Mouse (Mus musculus): ENCODE results near the gene Vmn1r2. TPM values are rescaled to one million over a fixed set of nuclear protein-coding genes. Genes with fewer than 3 reads are reported as not detected.
"Not testable (repeated sequence)": the region's sequence is repeated elsewhere in the genome, so short reads cannot be mapped to it uniquely, and the experiment has no call there.

The Vmn1r2 gene
- polyA plus RNA-seq, 1 experiment from 2014 or later = not detected

GRCm38 (mm10) chr4:3185258-3185657 lies 18.1 kb downstream of the Vmn1r2 start, which contains the start of gene Vmn1r3:
Gene Vmn1r3, minus strand, starts transcription at chr4:3185358.
- not testable (repeated sequence) for H3K27ac ChIP-seq (replicated peaks); H3K4me2 ChIP-seq (replicated peaks; ENCODE audit: low read depth); H3K4me1 ChIP-seq (replicated peaks; ENCODE audit: control insufficient read depth, insufficient read depth); H3K36me3 ChIP-seq (ENCODE audit: control insufficient read depth, insufficient read depth, low read length); H3K9ac ChIP-seq (ENCODE audit: low read length); H3K9me3 ChIP-seq (ENCODE audit: control insufficient read depth, low read length); H3K4me3 ChIP-seq (ENCODE audit: low read depth, low read length); DNase-seq (ENCODE audit: low spot score); H3K27me3 ChIP-seq (ENCODE audit: control insufficient read depth, insufficient read depth, low read length); ATAC-seq (ENCODE audit: low FRiP score, low TSS enrichment)
- WGBS = 79% methylated on average over 1 of the region's 1 CpGs

GRCm38 (mm10) chr4:3209643-3210217 lies 42.6 kb downstream of the Vmn1r2 start:
- WGBS = 33% methylated on average over 1 of the region's 1 CpGs
- not testable (repeated sequence) for H3K4me3 ChIP-seq (ENCODE audit: low read depth, low read length); H3K9ac ChIP-seq (ENCODE audit: low read length); DNase-seq (ENCODE audit: low spot score); ATAC-seq (ENCODE audit: low FRiP score, low TSS enrichment); H3K9me3 ChIP-seq (ENCODE audit: control insufficient read depth, low read length); H3K4me1 ChIP-seq (replicated peaks; ENCODE audit: control insufficient read depth, insufficient read depth); H3K4me2 ChIP-seq (replicated peaks; ENCODE audit: low read depth); H3K27ac ChIP-seq (replicated peaks); H3K36me3 ChIP-seq (ENCODE audit: control insufficient read depth, insufficient read depth, low read length); H3K27me3 ChIP-seq (ENCODE audit: control insufficient read depth, insufficient read depth, low read length)

- H3K27me3 ChIP-seq (ENCODE audit: control insufficient read depth, insufficient read depth, low read length); H3K27ac ChIP-seq (replicated peaks); H3K9me3 ChIP-seq (ENCODE audit: control insufficient read depth, low read length); H3K36me3 ChIP-seq (ENCODE audit: control insufficient read depth, insufficient read depth, low read length); H3K9ac ChIP-seq (ENCODE audit: low read length); H3K4me3 ChIP-seq (ENCODE audit: low read depth, low read length); ATAC-seq (ENCODE audit: low FRiP score, low TSS enrichment); DNase-seq (ENCODE audit: low spot score); H3K4me2 ChIP-seq (replicated peaks; ENCODE audit: low read depth); H3K4me1 ChIP-seq (replicated peaks; ENCODE audit: control insufficient read depth, insufficient read depth): not testable (repeated sequence)
- WGBS = 44% methylated on average over 3 of the region's 4 CpGs
Observed at GRCm38 (mm10) chr4:3213349-3213748, 46.2 kb downstream of the Vmn1r2 start.

GRCm38 (mm10) chr4:3216382-3216781 lies 49.3 kb downstream of the Vmn1r2 start:
- H3K9ac ChIP-seq (ENCODE audit: low read length); H3K4me3 ChIP-seq (ENCODE audit: low read depth, low read length); H3K9me3 ChIP-seq (ENCODE audit: control insufficient read depth, low read length); H3K4me1 ChIP-seq (replicated peaks; ENCODE audit: control insufficient read depth, insufficient read depth); H3K4me2 ChIP-seq (replicated peaks; ENCODE audit: low read depth); H3K27ac ChIP-seq (replicated peaks); ATAC-seq (ENCODE audit: low FRiP score, low TSS enrichment); DNase-seq (ENCODE audit: low spot score); H3K27me3 ChIP-seq (ENCODE audit: control insufficient read depth, insufficient read depth, low read length); H3K36me3 ChIP-seq (ENCODE audit: control insufficient read depth, insufficient read depth, low read length): not testable (repeated sequence)
- WGBS = 58% methylated on average over 2 of the region's 2 CpGs

Other genes starting within 250 kb of the Vmn1r2 start
- gene Vmn1r3, start 18.0 kb downstream of the Vmn1r2 start, polyA plus RNA-seq (2015; fragmentation: Nextera tagmentation; extraction: Ambion mirVana) = not detected in 2 replicates

Measured in stomach, postnatal 0 days (tissue).